Mouse (Mus musculus) layer of hippocampus, adult 2 months (tissue): ENCODE measurements at regions not wholly inside any gene's neighbourhood (a gene's known extent, or its start where the extent isn't known, plus 50 kb on each side); places are given as distances from the start of the nearest gene placed in this dataset.

Experiments
- DNase-seq, 2 experiments: peaks; one replicate each; pipeline ENCODE4 v3.0.0; 2022; ENCODE audit warnings: low spot score in 2 of 2
- H3K27ac ChIP-seq: fragments of 200-600 bp; 2 replicates; pipeline ENCODE4 v1.8.1; 2022
- H3K4me3 ChIP-seq: fragments of 200-600 bp; 2 replicates; pipeline ENCODE4 v1.8.1; 2022; ENCODE audit warnings: mild to moderate bottlenecking
- CTCF ChIP-seq: fragments of 200-600 bp; conservative IDR thresholded peaks from 2 replicates; pipeline ENCODE4 v1.8.1; 2022; ENCODE audit warnings: antibody characterized with exemption, mild to moderate bottlenecking, moderate library complexity

GRCm38 (mm10) chr13:32649982-32650381 lies 133.8 kb downstream of the Mylk4 start:
- no peak for DNase-seq
- Histone ChIP-seq H3K4me3 (no peak overlapping the region), H3K27ac (no peak overlapping the region)
- TF ChIP-seq CTCF = no peak

GRCm38 (mm10) chr13:32643030-32643750 lies 140.6 kb downstream of the Mylk4 start:
- Histone ChIP-seq H3K27ac (no peak overlapping the region), H3K4me3 (no peak overlapping the region)
- no peak for DNase-seq
- TF ChIP-seq CTCF = no peak

GRCm38 (mm10) chr13:32640941-32641340 lies 142.8 kb downstream of the Mylk4 start:
- DNase-seq = no peak
- H3K27ac ChIP-seq = no peak overlapping the region
- no peak for TF ChIP-seq CTCF
- no peak overlapping the region for H3K4me3 ChIP-seq

- TF ChIP-seq CTCF = no peak
- no peak overlapping the region for H3K4me3 ChIP-seq
- no peak overlapping the region for H3K27ac ChIP-seq
- no peak for DNase-seq
Measured at GRCm38 (mm10) chr13:32630122-32630732, 153.5 kb downstream of the Mylk4 start.

- TF ChIP-seq CTCF = no peak
- DNase-seq = no peak
- Histone ChIP-seq H3K4me3 (no peak overlapping the region), H3K27ac (no peak overlapping the region)
Measured at GRCm38 (mm10) chr13:32613916-32614315, 169.8 kb downstream of the Mylk4 start.

GRCm38 (mm10) chr13:32611551-32612295 lies 172.0 kb downstream of the Mylk4 start:
- no peak for DNase-seq
- Histone ChIP-seq H3K4me3 (no peak overlapping the region), H3K27ac (no peak overlapping the region)
- no peak for TF ChIP-seq CTCF

GRCm38 (mm10) chr13:32610970-32611369 lies 172.8 kb downstream of the Mylk4 start:
- no peak for TF ChIP-seq CTCF
- H3K27ac ChIP-seq = no peak overlapping the region
- no peak for DNase-seq
- H3K4me3 ChIP-seq = no peak overlapping the region

GRCm38 (mm10) chr13:32608413-32608812 lies 175.3 kb downstream of the Mylk4 start:
- no peak overlapping the region for H3K27ac ChIP-seq
- DNase-seq = no peak
- no peak overlapping the region for H3K4me3 ChIP-seq
- peak; percentile 36 for TF ChIP-seq CTCF

GRCm38 (mm10) chr13:32603925-32604590 lies 179.7 kb downstream of the Mylk4 start:
- no peak overlapping the region for H3K27ac ChIP-seq
- peak; percentile 38 for TF ChIP-seq CTCF

GRCm38 (mm10) chr13:32601315-32601714 lies 182.4 kb downstream of the Mylk4 start:
- TF ChIP-seq CTCF = no peak
- H3K4me3 ChIP-seq = no peak overlapping the region
- no peak for DNase-seq

More at GRCm38 (mm10) chr13:32603925-32604590, 179.7 kb downstream of the Mylk4 start:
- no peak for DNase-seq
- no peak overlapping the region for H3K4me3 ChIP-seq

GRCm38 (mm10) chr13:32593611-32594010 lies 190.1 kb downstream of the Mylk4 start:
- H3K4me3 ChIP-seq = no peak overlapping the region
- DNase-seq = no peak
- no peak for TF ChIP-seq CTCF
- no peak overlapping the region for H3K27ac ChIP-seq

More at GRCm38 (mm10) chr13:32601315-32601714, 182.4 kb downstream of the Mylk4 start:
- no peak overlapping the region for H3K27ac ChIP-seq

- no peak for DNase-seq
- TF ChIP-seq CTCF = no peak
- H3K27ac ChIP-seq = no peak overlapping the region
- no peak overlapping the region for H3K4me3 ChIP-seq
Measured at GRCm38 (mm10) chr13:32593131-32593530, 190.6 kb downstream of the Mylk4 start.

- DNase-seq = no peak
- H3K27ac ChIP-seq = no peak overlapping the region
- H3K4me3 ChIP-seq = no peak overlapping the region
- no peak for TF ChIP-seq CTCF
Measured at GRCm38 (mm10) chr13:32581598-32581997, 202.2 kb downstream of the Mylk4 start.
